15 mouse cellular contexts compared by ENCODE assay signal in genomic region chr11:96269869-96270268, GRCm38 (mm10). TPM values are rescaled to one million over a fixed set of nuclear protein-coding genes. Genes with fewer than 3 reads are reported as not detected.
DNase-seq lines count a peak whose midpoint lies in the region; ATAC-seq lines count a peak whose summit lies in the region.
"Had no signal": no experiment of that assay in that cellular context is flagged by ENCODE, and none has a peak within 500 bp of the region (broad histone marks: within the 10 kb centered on the region; RNA-seq: fewer than 3 reads in every experiment).

No protein-coding gene starts in this region.

- H3K4me2 ChIP-seq in midbrain, embryonic 16.5 days (ENCODE audit: low read length), result no peak overlapping the region
- H3K4me2 ChIP-seq in liver, embryonic 12.5 days, result no peak overlapping the region

- ATAC-seq in hematopoietic stem cell, adult 5-6 weeks (replicated peaks in 1 of 2; ENCODE audit: insufficient read depth in 1 of 2, low FRiP score in 2 of 2, low TSS enrichment in 1 of 2, low read depth in 1 of 2, poor library complexity in 2 of 2, severe bottlenecking in 2 of 2), result peak; percentile 9 to 42; a peak in 1 of 4 replicates
- ATAC-seq in midbrain, embryonic 16.5 days, result no peak
- no peak for ATAC-seq in liver, embryonic 12.5 days

- under 1% methylated on average over 19 of the region's 19 CpGs for WGBS in midbrain, embryonic 16.5 days
- WGBS in liver, embryonic 12.5 days (ENCODE audit: insufficient replicate concordance), result 4% methylated on average over 19 of the region's 19 CpGs

- H3K27me3 ChIP-seq in midbrain, embryonic 16.5 days (ENCODE audit: control insufficient read depth, insufficient read depth, low read depth, low read length), result peaks cover 91% of the 10 kb centered on the region
- peaks cover 98% of the 10 kb centered on the region for H3K27me3 ChIP-seq in liver, embryonic 12.5 days (replicated peaks)

- H3K9me3 ChIP-seq in midbrain, embryonic 16.5 days (replicated peaks; ENCODE audit: control insufficient read depth, low read length, poor library complexity, severe bottlenecking), result no peaks in the 10 kb centered on the region
- H3K9me3 ChIP-seq in liver, embryonic 12.5 days (replicated peaks), result no peaks in the 10 kb centered on the region
- H3K9me3 ChIP-seq: hindbrain, embryonic 10.5 days had no signal

- no peak overlapping the region for H3K27ac ChIP-seq in midbrain, embryonic 16.5 days (ENCODE audit: low read length)
- no peak overlapping the region for H3K27ac ChIP-seq in liver, embryonic 12.5 days
- H3K27ac ChIP-seq: hindbrain, embryonic 10.5 days had no signal

- DNase-seq in 3134 (ENCODE audit: extremely low read depth, insufficient read length, low spot score) (peak; percentile 83), ES-CJ7 (ENCODE audit: low read depth, low spot score) (peak; percentile 36)
- peak; percentile 85 to 88 for DNase-seq in kidney, postnatal 36 days
- no peak for DNase-seq in thymus, postnatal 25 days
- no peak for DNase-seq in layer of hippocampus, adult 11-12 months (ENCODE audit: low spot score)
- DNase-seq: gastrocnemius, postnatal 10 days; lung, adult 2 months; right cerebral cortex, postnatal 25 days had no signal

- no peaks in the 10 kb centered on the region; the same call in 1 of the 2 replicates for H3K4me1 ChIP-seq in midbrain, embryonic 16.5 days (ENCODE audit: control insufficient read depth, insufficient read depth, low read length)
- peaks cover 13% of the 10 kb centered on the region; the same call in 1 of the 2 replicates for H3K4me1 ChIP-seq in liver, embryonic 12.5 days

- no peaks in the 10 kb centered on the region for H3K36me3 ChIP-seq in midbrain, embryonic 16.5 days (ENCODE audit: control insufficient read depth, insufficient read depth, low read length)
- H3K36me3 ChIP-seq in liver, embryonic 12.5 days, result no peaks in the 10 kb centered on the region
- H3K36me3 ChIP-seq: G1E; hindbrain, embryonic 10.5 days had no signal

- H3K4me3 ChIP-seq in midbrain, embryonic 16.5 days (ENCODE audit: low read depth, low read length), result no peak overlapping the region
- no peak overlapping the region for H3K4me3 ChIP-seq in liver, embryonic 12.5 days
- H3K4me3 ChIP-seq: hindbrain, embryonic 10.5 days had no signal

- no peak overlapping the region for H3K9ac ChIP-seq in midbrain, embryonic 16.5 days (ENCODE audit: low read depth, low read length)
- no peak overlapping the region for H3K9ac ChIP-seq in liver, embryonic 12.5 days

RNA-seq across cellular contexts. Expression of gene Hoxb9, which starts 1.4 kb away (rescaled TPM):
- 0.30 and 0.44 TPM in 2 replicates for total RNA-seq in hematopoietic stem cell, adult 5-6 weeks (2017)
- polyA plus RNA-seq in midbrain, embryonic 16.5 days (2015; fragmentation: Nextera tagmentation; extraction: Ambion mirVana), result not detected in 2 replicates
- not detected in 2 replicates for polyA plus RNA-seq in liver, embryonic 12.5 days (2016; fragmentation: Nextera tagmentation; extraction: Ambion mirVana)
- total RNA-seq: common myeloid progenitor, adult 5-6 weeks; G1E; midbrain, postnatal 0 days had no signal
- polyA plus RNA-seq: G1E; hindbrain, embryonic 10.5 days; lung, adult 2 months; midbrain, postnatal 0 days had no signal

RNA-seq across cellular contexts. Expression of gene Hoxb8, which starts 11.8 kb away (rescaled TPM):
- not detected in 2 replicates for total RNA-seq in hematopoietic stem cell, adult 5-6 weeks (2017)
- not detected in 2 replicates for polyA plus RNA-seq in midbrain, embryonic 16.5 days (2015; fragmentation: Nextera tagmentation; extraction: Ambion mirVana)
- not detected in 2 replicates for polyA plus RNA-seq in liver, embryonic 12.5 days (2016; fragmentation: Nextera tagmentation; extraction: Ambion mirVana)
- total RNA-seq: common myeloid progenitor, adult 5-6 weeks had no signal
- polyA plus RNA-seq: midbrain, postnatal 0 days had no signal

RNA-seq across cellular contexts. Expression of gene Hoxb7, which starts 16.6 kb away (rescaled TPM):
- not detected in 2 replicates for total RNA-seq in hematopoietic stem cell, adult 5-6 weeks (2017)
- not detected in 2 replicates for polyA plus RNA-seq in midbrain, embryonic 16.5 days (2015; fragmentation: Nextera tagmentation; extraction: Ambion mirVana)
- 0.18 and 0.37 TPM in 2 replicates for polyA plus RNA-seq in liver, embryonic 12.5 days (2016; fragmentation: Nextera tagmentation; extraction: Ambion mirVana)
- total RNA-seq: common myeloid progenitor, adult 5-6 weeks; G1E; midbrain, postnatal 0 days had no signal
- polyA plus RNA-seq: G1E; hindbrain, embryonic 10.5 days; midbrain, postnatal 0 days had no signal

RNA-seq across cellular contexts. Expression of gene Hoxb6, which starts 22.4 kb away (rescaled TPM):
- 0.38 and 1.2 TPM in 2 replicates for total RNA-seq in hematopoietic stem cell, adult 5-6 weeks (2017)
- not detected in 2 replicates for polyA plus RNA-seq in midbrain, embryonic 16.5 days (2015; fragmentation: Nextera tagmentation; extraction: Ambion mirVana)
- polyA plus RNA-seq in liver, embryonic 12.5 days (2016; fragmentation: Nextera tagmentation; extraction: Ambion mirVana), result 0.30 TPM in 2 replicates
- total RNA-seq: common myeloid progenitor, adult 5-6 weeks; G1E had no signal
- polyA plus RNA-seq: midbrain, postnatal 0 days had no signal

RNA-seq across cellular contexts. Expression of gene Hoxb5, which starts 33.3 kb away (rescaled TPM):
- 0.25 and 1.3 TPM in 2 replicates for total RNA-seq in hematopoietic stem cell, adult 5-6 weeks (2017)
- polyA plus RNA-seq in midbrain, embryonic 16.5 days (2015; fragmentation: Nextera tagmentation; extraction: Ambion mirVana), result 0.14 TPM in 1 of 2 replicates, not detected in the other
- 1.3 and 1.5 TPM in 2 replicates for polyA plus RNA-seq in liver, embryonic 12.5 days (2016; fragmentation: Nextera tagmentation; extraction: Ambion mirVana)
- total RNA-seq: common myeloid progenitor, adult 5-6 weeks had no signal
- polyA plus RNA-seq: midbrain, postnatal 0 days had no signal

Comparison
In these comparisons a context has a peak if more than half of its experiments do, and no peak if none do; other contexts are left out.
1. DNase-seq: peak in 3134 (single experiment), ES-CJ7 (single experiment) and kidney, postnatal 36 days (2 of 2); none in thymus, postnatal 25 days (single experiment) and layer of hippocampus, adult 11-12 months (single experiment).
2. ATAC-seq: peak in hematopoietic stem cell, adult 5-6 weeks (2 of 2); none in midbrain, embryonic 16.5 days (single experiment) and liver, embryonic 12.5 days (single experiment).